Mouse (Mus musculus): ENCODE measurements around the gene Gbf1. TPM values are rescaled to one million over a fixed set of nuclear protein-coding genes. Genes with fewer than 3 reads are reported as not detected.

Gene Gbf1
- total and polyA plus RNA-seq, 2 experiments from 2014 or later = 41.9 to 54.4 TPM

- Histone ChIP-seq H3K27ac (ENCODE audit: low read depth, low read length) (peak overlapping the region; percentile 54; the same call in 1 of the 2 replicates), H3K9ac (0 out of 2 replicates have a peak overlapping the region, but pooled peaks have one; percentile 59)
- ATAC-seq = peak; percentile 70
Measured at GRCm38 (mm10) chr19:46318586-46319378, 166.5 kb downstream of the Gbf1 start.

GRCm38 (mm10) chr19:46320076-46320785 is 167.9 kb downstream of the Gbf1 start:
- no peak for DNase-seq
- no peak overlapping the region for H3K9ac ChIP-seq
- H3K27me3 ChIP-seq (ENCODE audit: insufficient read depth, low read length) = 0 out of 2 replicates have a peak, but pooled peaks cover 16% of the 10 kb centered on the region
- H3K4me1 ChIP-seq (ENCODE audit: insufficient read depth) = peaks cover 34% of the 10 kb centered on the region
- 84% methylated on average over 8 of the region's 8 CpGs for WGBS
- no peak overlapping the region for H3K4me2 ChIP-seq (ENCODE audit: low read depth)
- ATAC-seq = no peak
- no peak overlapping the region for H3K27ac ChIP-seq (ENCODE audit: low read depth, low read length)
- no peak overlapping the region for H3K4me3 ChIP-seq (ENCODE audit: low read depth, low read length)
- TF ChIP-seq CTCF (IDR thresholded peaks at IDR 0.05; ENCODE audit: low read depth) = no peak
- no peaks in the 10 kb centered on the region for H3K9me3 ChIP-seq (ENCODE audit: low read length)
- peaks cover 9% of the 10 kb centered on the region; the same call in 1 of the 2 replicates for H3K36me3 ChIP-seq (ENCODE audit: insufficient read depth)

More at GRCm38 (mm10) chr19:46318586-46319378, 166.5 kb downstream of the Gbf1 start:
- Histone ChIP-seq H3K27me3 (ENCODE audit: insufficient read depth, low read length) (0 out of 2 replicates have a peak, but pooled peaks cover 17% of the 10 kb centered on the region), H3K4me2 (ENCODE audit: low read depth) (peak overlapping the region; percentile 83), H3K9me3 (ENCODE audit: low read length) (no peaks in the 10 kb centered on the region), H3K4me1 (ENCODE audit: insufficient read depth) (peaks cover 30% of the 10 kb centered on the region), H3K4me3 (ENCODE audit: low read depth, low read length) (peak overlapping the region; percentile 64), H3K36me3 (ENCODE audit: insufficient read depth) (peaks cover 15% of the 10 kb centered on the region)
- DNase-seq = peak; percentile 89
- TF ChIP-seq CTCF (IDR thresholded peaks at IDR 0.05; ENCODE audit: low read depth) = no peak
- WGBS = 11% methylated on average over 16 of the region's 16 CpGs

GRCm38 (mm10) chr19:46321101-46321943 is 169.0 kb downstream of the Gbf1 start:
- Histone ChIP-seq H3K27me3 (ENCODE audit: insufficient read depth, low read length) (0 out of 2 replicates have a peak, but pooled peaks cover 5% of the 10 kb centered on the region), H3K36me3 (ENCODE audit: insufficient read depth) (peaks cover 9% of the 10 kb centered on the region; the same call in 1 of the 2 replicates), H3K4me2 (ENCODE audit: low read depth) (peak overlapping the region; percentile 35), H3K4me3 (ENCODE audit: low read depth, low read length) (no peak overlapping the region), H3K9me3 (ENCODE audit: low read length) (no peaks in the 10 kb centered on the region), H3K27ac (ENCODE audit: low read depth, low read length) (peak overlapping the region; percentile 66), H3K4me1 (ENCODE audit: insufficient read depth) (peaks cover 34% of the 10 kb centered on the region), H3K9ac (no peak overlapping the region)
- ATAC-seq (peak; percentile 23), DNase-seq (peak; percentile 60)
- no peak for TF ChIP-seq CTCF (IDR thresholded peaks at IDR 0.05; ENCODE audit: low read depth)
- 14% methylated on average over 6 of the region's 6 CpGs for WGBS

GRCm38 (mm10) chr19:46322144-46322995 is 170.1 kb downstream of the Gbf1 start:
- Histone ChIP-seq H3K4me3 (ENCODE audit: low read depth, low read length) (no peak overlapping the region), H3K27ac (ENCODE audit: low read depth, low read length) (peak overlapping the region; percentile 66), H3K27me3 (ENCODE audit: insufficient read depth, low read length) (no peaks in the 10 kb centered on the region), H3K4me1 (ENCODE audit: insufficient read depth) (peaks cover 27% of the 10 kb centered on the region), H3K9me3 (ENCODE audit: low read length) (no peaks in the 10 kb centered on the region), H3K9ac (0 out of 2 replicates have a peak overlapping the region, but pooled peaks have one; percentile 33), H3K4me2 (ENCODE audit: low read depth) (peak overlapping the region; percentile 35), H3K36me3 (ENCODE audit: insufficient read depth) (peaks cover 9% of the 10 kb centered on the region; the same call in 1 of the 2 replicates)
- WGBS = 50% methylated on average over 11 of the region's 11 CpGs
- DNase-seq = no peak
- no peak for ATAC-seq
- no peak for TF ChIP-seq CTCF (IDR thresholded peaks at IDR 0.05; ENCODE audit: low read depth)

- Histone ChIP-seq H3K27ac (ENCODE audit: low read depth, low read length) (no peak overlapping the region), H3K4me2 (ENCODE audit: low read depth) (peak overlapping the region; percentile 35; the same call in 1 of the 2 replicates), H3K9me3 (ENCODE audit: low read length) (no peaks in the 10 kb centered on the region), H3K4me3 (ENCODE audit: low read depth, low read length) (no peak overlapping the region), H3K9ac (0 out of 2 replicates have a peak overlapping the region, but pooled peaks have one; percentile 25), H3K4me1 (ENCODE audit: insufficient read depth) (peaks cover 26% of the 10 kb centered on the region), H3K36me3 (ENCODE audit: insufficient read depth) (peaks cover 9% of the 10 kb centered on the region; the same call in 1 of the 2 replicates), H3K27me3 (ENCODE audit: insufficient read depth, low read length) (no peaks in the 10 kb centered on the region)
- ATAC-seq (no peak), DNase-seq (no peak)
- TF ChIP-seq CTCF (IDR thresholded peaks at IDR 0.05; ENCODE audit: low read depth) = no peak
- 83% methylated on average over 13 of the region's 13 CpGs for WGBS
Measured at GRCm38 (mm10) chr19:46322996-46323572, 170.8 kb downstream of the Gbf1 start.
